14 mouse cellular contexts compared by ENCODE assay signal in genomic region chr1:92709190-92709850, GRCm38 (mm10).
A peak's percentile ranks its signal among the peaks of the same experiment; 100 is the strongest.
DNase-seq lines count a peak whose midpoint lies in the region; ATAC-seq and TF ChIP-seq lines count a peak whose summit lies in the region.
"Had no signal": no experiment of that assay in that cellular context is flagged by ENCODE, and none has a peak within 500 bp of the region (broad histone marks: within the 10 kb centered on the region; RNA-seq: fewer than 3 reads in every experiment).

No protein-coding gene starts in this region.

- DNase-seq in heart, postnatal 25 days (ENCODE audit: low spot score): no peak
- DNase-seq in limb, embryonic 14.5 days (ENCODE audit: low spot score): no peak
- no peak for DNase-seq in limb, embryonic 10.5 days (ENCODE audit: low spot score)
- peak; percentile 49 for DNase-seq in brain, embryonic 14.5 days (ENCODE audit: low read depth)
- DNase-seq in adrenal gland, postnatal 10 days: no peak
- DNase-seq: cerebellum, adult 9-10 months; gastrocnemius, postnatal 36 days; right cerebral cortex, postnatal 14 days had no signal

- no peak overlapping the region for H3K4me3 ChIP-seq in heart, embryonic 12.5 days
- no peak overlapping the region for H3K4me3 ChIP-seq in limb, embryonic 14.5 days (replicated peaks; ENCODE audit: low read length)
- H3K4me3 ChIP-seq in limb, embryonic 10.5 days: no peak overlapping the region
- H3K4me3 ChIP-seq in kidney, embryonic 15.5 days (replicated peaks): no peak overlapping the region

- TF ChIP-seq CTCF in brain, embryonic 14.5 days (IDR thresholded peaks at IDR 0.05; ENCODE audit: borderline replicate concordance, extremely low read depth, insufficient read depth, insufficient read length): no peak

- peaks cover 4% of the 10 kb centered on the region; the same call in 1 of the 2 replicates for H3K9me3 ChIP-seq in heart, embryonic 12.5 days (replicated peaks)
- H3K9me3 ChIP-seq in limb, embryonic 14.5 days (ENCODE audit: control insufficient read depth, low read length): no peaks in the 10 kb centered on the region
- no peaks in the 10 kb centered on the region for H3K9me3 ChIP-seq in limb, embryonic 10.5 days (replicated peaks)
- 0 out of 2 replicates have a peak, but pooled peaks cover 3% of the 10 kb centered on the region for H3K9me3 ChIP-seq in kidney, embryonic 15.5 days (replicated peaks)

- H3K27ac ChIP-seq in heart, embryonic 12.5 days (ENCODE audit: poor library complexity, severe bottlenecking): peak overlapping the region; percentile 41; the same call in 1 of the 2 replicates
- H3K27ac ChIP-seq in limb, embryonic 14.5 days (replicated peaks; ENCODE audit: low read depth, low read length): no peak overlapping the region
- no peak overlapping the region for H3K27ac ChIP-seq in limb, embryonic 10.5 days
- no peak overlapping the region for H3K27ac ChIP-seq in kidney, embryonic 15.5 days

- intact Hi-C loops in heart, postnatal 25 days (cut with DNase I): no loop called here

- 62% methylated on average over 14 of the region's 14 CpGs for WGBS in heart, embryonic 12.5 days
- 70% methylated on average over 14 of the region's 14 CpGs for WGBS in limb, embryonic 14.5 days
- WGBS in limb, embryonic 10.5 days: 78% methylated on average over 14 of the region's 14 CpGs
- 67% methylated on average over 14 of the region's 14 CpGs for WGBS in kidney, embryonic 15.5 days

- no peaks in the 10 kb centered on the region for H3K36me3 ChIP-seq in heart, embryonic 12.5 days
- H3K36me3 ChIP-seq in limb, embryonic 14.5 days (ENCODE audit: control insufficient read depth, insufficient read depth, low read length): no peaks in the 10 kb centered on the region
- no peaks in the 10 kb centered on the region for H3K36me3 ChIP-seq in limb, embryonic 10.5 days
- H3K36me3 ChIP-seq in kidney, embryonic 15.5 days: no peaks in the 10 kb centered on the region

- peaks cover 13% of the 10 kb centered on the region; the same call in 1 of the 2 replicates for H3K27me3 ChIP-seq in heart, embryonic 12.5 days (replicated peaks)
- no peaks in the 10 kb centered on the region for H3K27me3 ChIP-seq in limb, embryonic 14.5 days (ENCODE audit: control insufficient read depth, insufficient read depth, low read length)
- H3K27me3 ChIP-seq in limb, embryonic 10.5 days (ENCODE audit: low read depth, poor library complexity, severe bottlenecking): no peaks in the 10 kb centered on the region
- H3K27me3 ChIP-seq in kidney, embryonic 15.5 days: no peaks in the 10 kb centered on the region

- H3K4me2 ChIP-seq in heart, embryonic 12.5 days: no peak overlapping the region
- no peak overlapping the region for H3K4me2 ChIP-seq in limb, embryonic 14.5 days (replicated peaks; ENCODE audit: low read depth, low read length, severe bottlenecking)
- H3K4me2 ChIP-seq in kidney, embryonic 15.5 days: no peak overlapping the region

- ATAC-seq in heart, embryonic 12.5 days (ENCODE audit: insufficient number of reproducible peaks, low FRiP score): peak; percentile 57; the same call in 1 of the 2 replicates
- ATAC-seq in limb, embryonic 14.5 days (ENCODE audit: low FRiP score, low read depth): peak; percentile 16; the same call in 1 of the 2 replicates
- ATAC-seq in kidney, embryonic 15.5 days (replicated peaks; ENCODE audit: low FRiP score): peak; percentile 29; the same call in 1 of the 2 replicates
- ATAC-seq in cerebellum, adult (ENCODE audit: insufficient number of reproducible peaks, low FRiP score, low TSS enrichment): no peak
- ATAC-seq: CD4-positive, CD25-positive, alpha-beta regulatory T cell, adult 4 months; forebrain, embryonic 16.5 days; hindbrain, embryonic 16.5 days had no signal

- no peak for TF ChIP-seq POLR2A in limb, embryonic 14.5 days (IDR thresholded peaks at IDR 0.05; ENCODE audit: borderline replicate concordance, extremely low read depth, insufficient read depth, insufficient read length)
- no peak for TF ChIP-seq POLR2A in brain, embryonic 14.5 days (IDR thresholded peaks at IDR 0.05; ENCODE audit: borderline replicate concordance, extremely low read depth, insufficient read depth, insufficient read length, poor library complexity, severe bottlenecking)

- H3K9ac ChIP-seq in heart, embryonic 12.5 days: no peak overlapping the region
- H3K9ac ChIP-seq in limb, embryonic 14.5 days (ENCODE audit: low read depth, low read length, severe bottlenecking): no peak overlapping the region
- H3K9ac ChIP-seq in kidney, embryonic 15.5 days: no peak overlapping the region

- H3K4me1 ChIP-seq in heart, embryonic 12.5 days (replicated peaks): peaks cover 22% of the 10 kb centered on the region
- peaks cover under 1% of the 10 kb centered on the region; the same call in 1 of the 2 replicates for H3K4me1 ChIP-seq in limb, embryonic 14.5 days (ENCODE audit: control insufficient read depth, insufficient read depth, low read length)
- peaks cover 29% of the 10 kb centered on the region for H3K4me1 ChIP-seq in limb, embryonic 10.5 days
- H3K4me1 ChIP-seq in kidney, embryonic 15.5 days: peaks cover 4% of the 10 kb centered on the region
